Mouse (Mus musculus) urinary bladder, postnatal 0 days (tissue): ENCODE results near the gene Arhgap23. TPM values are rescaled to one million over a fixed set of nuclear protein-coding genes. Genes with fewer than 3 reads are reported as not detected.

Experiments used
- polyA plus RNA-seq: library from polyadenylated mRNA; unstranded; fragments of >200 nt; fragmentation: Nextera tagmentation; extraction: Ambion mirVana; gene quantifications from 2 replicates; pipeline ENCODE4 v1.2.1, GENCODE M21; 2015

Gene Arhgap23
- polyA plus RNA-seq, result 7.8 and 8.1 TPM in 2 replicates

GRCm38 (mm10) chr11:97415330-97415711 is at the start of gene Arhgap23:
TSS of gene Arhgap23 (plus strand) at chr11:97415533.

DNA sequence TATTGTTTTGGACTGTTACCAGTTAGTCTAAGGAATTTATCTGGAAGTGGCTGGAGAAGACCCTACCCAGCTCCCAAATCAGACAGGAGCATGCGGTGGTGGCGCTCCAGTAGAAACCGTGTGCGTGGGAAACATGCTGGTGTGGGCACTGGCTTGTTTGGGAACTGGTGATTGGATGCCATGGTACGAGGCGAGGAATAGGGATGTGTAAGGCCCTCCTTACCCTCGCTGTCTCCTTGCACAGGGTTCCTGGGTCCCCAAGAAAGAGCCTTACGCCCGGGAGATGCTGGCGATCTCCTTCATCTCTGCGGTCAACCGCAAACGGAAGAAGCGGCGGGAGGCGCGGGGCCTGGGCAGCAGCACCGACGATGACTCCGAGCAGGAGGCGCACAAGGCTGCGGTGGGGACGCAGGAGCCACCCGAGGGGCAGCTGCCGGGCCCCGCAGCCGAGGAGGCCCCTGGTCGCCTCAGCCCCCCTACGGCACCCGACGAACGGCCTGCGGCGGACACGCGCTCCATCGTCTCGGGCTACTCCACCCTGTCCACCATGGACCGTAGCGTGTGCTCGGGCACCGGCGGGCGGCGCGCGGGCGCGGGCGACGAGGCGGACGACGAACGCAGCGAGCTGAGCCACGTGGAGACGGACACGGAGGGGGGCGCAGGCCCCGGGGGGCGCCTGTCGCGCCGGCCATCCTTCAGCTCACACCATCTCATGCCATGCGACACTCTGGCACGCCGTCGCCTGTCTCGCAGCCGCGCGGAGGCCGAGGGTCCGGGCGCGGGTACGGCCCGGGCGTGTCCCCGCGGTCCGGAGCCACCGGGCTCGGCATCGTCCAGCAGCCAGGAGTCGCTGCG is 84.8 kb downstream of the Arhgap23 start, which contains the start of gene 4933428G20Rik:
TSS of gene 4933428G20Rik (minus strand) at position 476 of the 855 bp plus-strand sequence.

Other genes starting within 250 kb of the Arhgap23 start
- gene Kpnb1, start 227.7 kb upstream of the Arhgap23 start, polyA plus RNA-seq, result 26.8 and 33.2 TPM in 2 replicates
- gene Npepps, start 134.9 kb upstream of the Arhgap23 start, polyA plus RNA-seq, result 49.6 and 55.4 TPM in 2 replicates
- 22.3 and 23.7 TPM in 2 replicates for gene Mrpl45, start 99.8 kb upstream of the Arhgap23 start, polyA plus RNA-seq
- gene Gpr179, start 63.5 kb upstream of the Arhgap23 start, polyA plus RNA-seq, result 0.17 and 0.18 TPM in 2 replicates
- gene Socs7, start 53.0 kb upstream of the Arhgap23 start, polyA plus RNA-seq, result 1.3 and 1.4 TPM in 2 replicates
- gene 4933428G20Rik, start 84.8 kb downstream of the Arhgap23 start, polyA plus RNA-seq, result 0.61 and 0.96 TPM in 2 replicates
- gene Srcin1, start 160.7 kb downstream of the Arhgap23 start, polyA plus RNA-seq, result 0.07 TPM in 1 of 2 replicates, not detected in the other
- 0.53 and 0.85 TPM in 2 replicates for gene Epop, start 214.2 kb downstream of the Arhgap23 start, polyA plus RNA-seq
- 0.77 and 0.80 TPM in 2 replicates for gene Mllt6, start 247.9 kb downstream of the Arhgap23 start, polyA plus RNA-seq